Mouse (Mus musculus) spleen, adult 2 months (tissue): ENCODE data around the gene Nckap5. TPM values are rescaled to one million over a fixed set of nuclear protein-coding genes. Genes with fewer than 3 reads are reported as not detected.

Experiments used
- DNase-seq, 2 experiments: peaks; one replicate each; pipeline versions ENCODE4 v3.0.0 to v3.0.0-alpha.2; 2012 to 2021; ENCODE audit warnings: low spot score in 2 of 2, low read depth in 1 of 2
- H3K27ac ChIP-seq: fragments of 200-500 bp; 2 replicates; pipeline ENCODE4 v1.5.1; 2012; ENCODE audit warnings: low read length, inconsistent platforms; ENCODE audit not compliant: insufficient read depth
- H3K27me3 ChIP-seq: fragments of 200-500 bp; 2 replicates; pipeline ENCODE4 v1.6.1; 2012; ENCODE audit warnings: mild to moderate bottlenecking, moderate library complexity, low read length, inconsistent platforms; ENCODE audit not compliant: control insufficient read depth, insufficient read depth
- H3K36me3 ChIP-seq: fragments of 200-500 bp; 2 replicates; pipeline ENCODE4 v1.6.1; 2012; ENCODE audit warnings: mild to moderate bottlenecking, low read length, inconsistent platforms; ENCODE audit not compliant: control insufficient read depth, insufficient read depth
- H3K4me1 ChIP-seq: fragments of 200-500 bp; 2 replicates; pipeline ENCODE4 v1.6.1; 2011; ENCODE audit warnings: inconsistent platforms; ENCODE audit not compliant: control insufficient read depth, insufficient read depth, insufficient read length
- H3K4me3 ChIP-seq: fragments of 200-500 bp; 2 replicates; pipeline ENCODE4 v1.5.1; 2011; ENCODE audit warnings: mild to moderate bottlenecking, inconsistent platforms; ENCODE audit not compliant: insufficient read depth, insufficient read length; ENCODE audit errors: extremely low read depth
- CTCF ChIP-seq: fragments of 200-500 bp; IDR thresholded peaks from 2 replicates; pipeline ENCODE4 v1.5.1; 2011; ENCODE audit warnings: mild to moderate bottlenecking, inconsistent platforms; ENCODE audit not compliant: insufficient read depth, insufficient read length, insufficient replicate concordance; ENCODE audit errors: extremely low read depth
- POLR2A ChIP-seq: fragments of 200-500 bp; IDR thresholded peaks from 2 replicates; pipeline ENCODE4 v1.6.1; 2011; ENCODE audit warnings: low read depth, low read length, inconsistent platforms
- WGBS: fragments of 180-500 bp; shearing (Covaris S2); methylation state at CpG from one replicate; pipeline ENCODE4 v1.1.7; 2018; 5-methylcytosine and 5-hydroxymethylcytosine counted together
- polyA plus RNA-seq: library from polyadenylated mRNA; depleted of rRNA; stranded (reverse); fragments of >200 nt; gene quantifications from 2 replicates; pipeline ENCODE4 v1.2.3, GENCODE M21; 2012

Nckap5 gene
- polyA plus RNA-seq, 1 experiment: 0.26 TPM

GRCm38 (mm10) chr1:126766971-126767370 is 63.6 kb downstream of the Nckap5 start:
- Histone ChIP-seq H3K4me1 (no peaks in the 10 kb centered on the region), H3K4me3 (no peak overlapping the region), H3K27ac (no peak overlapping the region), H3K27me3 (no peaks in the 10 kb centered on the region), H3K36me3 (no peaks in the 10 kb centered on the region)
- 79% methylated on average over 1 of the region's 1 CpGs for WGBS
- TF ChIP-seq POLR2A (no peak), CTCF (no peak)
- DNase-seq: no peak

- no peak overlapping the region for H3K4me3 ChIP-seq
- WGBS: 79% methylated on average over 6 of the region's 6 CpGs
- H3K4me1 ChIP-seq: no peaks in the 10 kb centered on the region
- no peak for TF ChIP-seq CTCF
- H3K27me3 ChIP-seq: no peaks in the 10 kb centered on the region
- DNase-seq: no peak
- no peak overlapping the region for H3K27ac ChIP-seq
- H3K36me3 ChIP-seq: no peaks in the 10 kb centered on the region
These were observed 65.0 kb downstream of the Nckap5 start for GRCm38 (mm10) chr1:126765506-126766170.

GRCm38 (mm10) chr1:126764201-126764600 is 66.4 kb downstream of the Nckap5 start:
- H3K4me1 ChIP-seq: no peaks in the 10 kb centered on the region
- no peak overlapping the region for H3K4me3 ChIP-seq
- no peaks in the 10 kb centered on the region for H3K36me3 ChIP-seq
- no peak overlapping the region for H3K27ac ChIP-seq
- H3K27me3 ChIP-seq: no peaks in the 10 kb centered on the region
- TF ChIP-seq CTCF: no peak
- no peak for TF ChIP-seq POLR2A
- DNase-seq: no peak
- 72% methylated on average over 3 of the region's 3 CpGs for WGBS

GRCm38 (mm10) chr1:126763192-126763591 is 67.4 kb downstream of the Nckap5 start:
- no peaks in the 10 kb centered on the region for H3K27me3 ChIP-seq
- H3K4me3 ChIP-seq: no peak overlapping the region
- no peak overlapping the region for H3K27ac ChIP-seq
- DNase-seq: no peak
- 78% methylated on average over 2 of the region's 2 CpGs for WGBS
- TF ChIP-seq POLR2A (no peak), CTCF (no peak)
- H3K4me1 ChIP-seq: no peaks in the 10 kb centered on the region
- no peaks in the 10 kb centered on the region for H3K36me3 ChIP-seq

- Histone ChIP-seq H3K27me3 (no peaks in the 10 kb centered on the region), H3K4me1 (no peaks in the 10 kb centered on the region), H3K4me3 (no peak overlapping the region), H3K27ac (no peak overlapping the region), H3K36me3 (no peaks in the 10 kb centered on the region)
- WGBS: 79% methylated on average over 2 of the region's 2 CpGs
- no peak for DNase-seq
- TF ChIP-seq POLR2A (no peak), CTCF (no peak)
These were observed 70.2 kb downstream of the Nckap5 start for GRCm38 (mm10) chr1:126760386-126760785.

GRCm38 (mm10) chr1:126755682-126756081 is 74.9 kb downstream of the Nckap5 start:
- TF ChIP-seq CTCF (no peak), POLR2A (no peak)
- Histone ChIP-seq H3K27me3 (no peaks in the 10 kb centered on the region), H3K4me3 (no peak overlapping the region), H3K27ac (no peak overlapping the region), H3K36me3 (no peaks in the 10 kb centered on the region), H3K4me1 (no peaks in the 10 kb centered on the region)
- WGBS: 58% methylated on average over 5 of the region's 5 CpGs
- DNase-seq: no peak

- no peaks in the 10 kb centered on the region for H3K4me1 ChIP-seq
- TF ChIP-seq CTCF: no peak
- no peak for TF ChIP-seq POLR2A
- no peaks in the 10 kb centered on the region for H3K27me3 ChIP-seq
- H3K4me3 ChIP-seq: no peak overlapping the region
- DNase-seq: no peak
- no peaks in the 10 kb centered on the region for H3K36me3 ChIP-seq
- no peak overlapping the region for H3K27ac ChIP-seq
These were observed 77.0 kb downstream of the Nckap5 start for GRCm38 (mm10) chr1:126753611-126754010.
